Mouse (Mus musculus): ENCODE data around the gene Gpr107.
A peak's percentile ranks its signal among the peaks of the same experiment; 100 is the strongest.

- TF ChIP-seq CTCF (IDR thresholded peaks at IDR 0.05; ENCODE audit: low read depth, low read length) (no peak), EP300 (IDR thresholded peaks at IDR 0.05; ENCODE audit: insufficient read depth, low read depth, low read length) (peak; percentile 89)
Measured at GRCm38 (mm10) chr2:31130815-31131299, 21.3 kb upstream of the Gpr107 start.

Data from ES-Bruce4 (cell line).